Mouse (Mus musculus) limb, embryonic 12.5 days (tissue): Measurements from ENCODE around the gene AC141477.1. TPM values are rescaled to one million over a fixed set of nuclear protein-coding genes. Genes with fewer than 3 reads are reported as not detected.

Source experiments
- ATAC-seq: fragments of 200-750 bp; cut with Nextera tagmentation; 2 replicates; pipeline ENCODE4 v1.8.0; 2017; ENCODE audit warnings: low read depth, moderate TSS enrichment; ENCODE audit not compliant: insufficient number of reproducible peaks, insufficient read depth, low FRiP score, low TSS enrichment
- H3K27ac ChIP-seq: fragments of 300-500 bp; sonication (generic); 2 replicates; pipeline ENCODE4 v1.5.1; 2016; ENCODE audit warnings: mild to moderate bottlenecking, moderate library complexity
- H3K27me3 ChIP-seq: fragments of 300-500 bp; sonication (generic); 2 replicates; pipeline ENCODE4 v1.6.1; 2016; ENCODE audit warnings: mild to moderate bottlenecking, moderate library complexity
- H3K36me3 ChIP-seq: fragments of 300-500 bp; sonication (generic); 2 replicates; pipeline ENCODE4 v1.6.1; 2016; ENCODE audit warnings: mild to moderate bottlenecking, moderate library complexity
- H3K4me1 ChIP-seq: fragments of 300-500 bp; sonication (generic); replicated peaks from 2 replicates; pipeline ENCODE4 v1.6.1; 2016
- H3K4me2 ChIP-seq: fragments of 300-500 bp; sonication (generic); 2 replicates; pipeline ENCODE4 v1.6.1; 2016; ENCODE audit warnings: mild to moderate bottlenecking, moderate library complexity
- H3K4me3 ChIP-seq: fragments of 300-500 bp; sonication (generic); replicated peaks from 2 replicates; pipeline ENCODE4 v1.5.1; 2016; ENCODE audit warnings: mild to moderate bottlenecking
- H3K9ac ChIP-seq: fragments of 300-500 bp; sonication (generic); replicated peaks from 2 replicates; pipeline ENCODE4 v1.6.1; 2016; ENCODE audit warnings: mild to moderate bottlenecking, moderate library complexity
- H3K9me3 ChIP-seq: fragments of 300-500 bp; sonication (generic); 2 replicates; pipeline ENCODE4 v1.6.1; 2016; ENCODE audit warnings: mild to moderate bottlenecking, moderate library complexity
- WGBS: fragments of 180-500 bp; shearing (Covaris S2); methylation state at CpG from one replicate; pipeline ENCODE4 v1.1.7; 2016; 5-methylcytosine and 5-hydroxymethylcytosine counted together
- polyA plus RNA-seq: library from polyadenylated mRNA; unstranded; fragments of >200 nt; fragmentation: Nextera tagmentation; extraction: Ambion mirVana; gene quantifications from 2 replicates; pipeline ENCODE4 v1.2.1, GENCODE M21; 2016

The AC141477.1 gene
- polyA plus RNA-seq, 1 experiment from 2014 or later = not detected

GRCm38 (mm10) chr10:76455289-76455688 is 15.0 kb upstream of the AC141477.1 start:
- H3K4me3 ChIP-seq = no peak overlapping the region
- WGBS = 64% methylated on average over 5 of the region's 5 CpGs
- no peak overlapping the region for H3K9ac ChIP-seq
- ATAC-seq = no peak
- H3K4me2 ChIP-seq = no peak overlapping the region
- no peaks in the 10 kb centered on the region for H3K4me1 ChIP-seq
- no peaks in the 10 kb centered on the region for H3K27me3 ChIP-seq
- no peak overlapping the region for H3K27ac ChIP-seq
- no peaks in the 10 kb centered on the region for H3K36me3 ChIP-seq
- 0 out of 2 replicates have a peak, but pooled peaks cover 3% of the 10 kb centered on the region for H3K9me3 ChIP-seq

GRCm38 (mm10) chr10:76448851-76449250 is 8.6 kb upstream of the AC141477.1 start, which contains the start of gene 2610028H24Rik:
Gene 2610028H24Rik, plus strand, starts transcription at chr10:76449081.
- WGBS = 66% methylated on average over 5 of the region's 5 CpGs
- Histone ChIP-seq H3K36me3 (no peaks in the 10 kb centered on the region), H3K4me2 (no peak within 1 kb of the TSS), H3K27ac (no peak within 1 kb of the TSS), H3K9me3 (no peaks in the 10 kb centered on the region), H3K4me1 (0 out of 2 replicates have a peak, but pooled peaks cover 1% of the 10 kb centered on the region), H3K4me3 (no peak within 1 kb of the TSS), H3K9ac (no peak within 1 kb of the TSS), H3K27me3 (no peaks in the 10 kb centered on the region)
- ATAC-seq = no peak

- Histone ChIP-seq H3K36me3 (no peaks in the 10 kb centered on the region), H3K27ac (no peak overlapping the region), H3K9me3 (no peaks in the 10 kb centered on the region), H3K4me2 (no peak overlapping the region), H3K27me3 (no peaks in the 10 kb centered on the region), H3K9ac (no peak overlapping the region), H3K4me1 (peaks cover 9% of the 10 kb centered on the region), H3K4me3 (no peak overlapping the region)
- ATAC-seq = no peak
- WGBS = 79% methylated on average over 15 of the region's 15 CpGs
Observed at GRCm38 (mm10) chr10:76447406-76448229, 7.4 kb upstream of the AC141477.1 start.

GRCm38 (mm10) chr10:76445996-76446681 is 5.9 kb upstream of the AC141477.1 start:
- 76% methylated on average over 4 of the region's 4 CpGs for WGBS
- Histone ChIP-seq H3K9ac (0 out of 2 replicates have a peak overlapping the region, but pooled peaks have one; percentile 12), H3K4me2 (no peak overlapping the region), H3K4me1 (peaks cover 15% of the 10 kb centered on the region), H3K4me3 (no peak overlapping the region), H3K9me3 (no peaks in the 10 kb centered on the region), H3K27me3 (no peaks in the 10 kb centered on the region), H3K36me3 (no peaks in the 10 kb centered on the region), H3K27ac (no peak overlapping the region)
- no peak for ATAC-seq

- peak within 1 kb of the TSS; percentile 79 for H3K9ac ChIP-seq
- H3K27ac ChIP-seq = peak within 1 kb of the TSS; percentile 94
- H3K4me1 ChIP-seq = peaks cover 17% of the 10 kb centered on the region
- WGBS = under 1% methylated on average over 78 of the region's 78 CpGs
- peak; percentile 99 for ATAC-seq
- H3K4me2 ChIP-seq = peak within 1 kb of the TSS; percentile 74
- peaks cover 26% of the 10 kb centered on the region for H3K36me3 ChIP-seq
- H3K9me3 ChIP-seq = no peaks in the 10 kb centered on the region
- peak within 1 kb of the TSS; percentile 82 for H3K4me3 ChIP-seq
- no peaks in the 10 kb centered on the region for H3K27me3 ChIP-seq
Observed at GRCm38 (mm10) chr10:76442178-76443088, 2.2 kb upstream of the AC141477.1 start, which contains the start of gene Pcnt. Gene Pcnt, minus strand, starts transcription at chr10:76442786.

GRCm38 (mm10) chr10:76439107-76439890 is 945 bp downstream of the AC141477.1 start:
- ATAC-seq = no peak
- peaks cover 57% of the 10 kb centered on the region for H3K36me3 ChIP-seq
- no peaks in the 10 kb centered on the region for H3K27me3 ChIP-seq
- H3K9ac ChIP-seq = no peak overlapping the region
- H3K4me2 ChIP-seq = no peak overlapping the region
- H3K27ac ChIP-seq = no peak overlapping the region
- H3K4me1 ChIP-seq = peaks cover 17% of the 10 kb centered on the region
- H3K9me3 ChIP-seq = no peaks in the 10 kb centered on the region
- WGBS = 89% methylated on average over 9 of the region's 9 CpGs
- no peak overlapping the region for H3K4me3 ChIP-seq

- no peak overlapping the region for H3K27ac ChIP-seq
- ATAC-seq = no peak
- no peaks in the 10 kb centered on the region for H3K27me3 ChIP-seq
- peaks cover 97% of the 10 kb centered on the region for H3K36me3 ChIP-seq
- no peaks in the 10 kb centered on the region for H3K4me1 ChIP-seq
- no peak overlapping the region for H3K9ac ChIP-seq
- H3K4me2 ChIP-seq = no peak overlapping the region
- no peak overlapping the region for H3K4me3 ChIP-seq
- 94% methylated on average over 11 of the region's 11 CpGs for WGBS
- H3K9me3 ChIP-seq = no peaks in the 10 kb centered on the region
Observed at GRCm38 (mm10) chr10:76433925-76434324, 6.3 kb downstream of the AC141477.1 start.

GRCm38 (mm10) chr10:76425674-76426073 is 14.6 kb downstream of the AC141477.1 start:
- H3K27me3 ChIP-seq = no peaks in the 10 kb centered on the region
- 0 out of 2 replicates have a peak, but pooled peaks cover 5% of the 10 kb centered on the region for H3K9me3 ChIP-seq
- H3K4me3 ChIP-seq = no peak overlapping the region
- 96% methylated on average over 7 of the region's 7 CpGs for WGBS
- H3K36me3 ChIP-seq = peaks cover 97% of the 10 kb centered on the region
- H3K4me1 ChIP-seq = no peaks in the 10 kb centered on the region
- no peak for ATAC-seq
- no peak overlapping the region for H3K27ac ChIP-seq
- H3K4me2 ChIP-seq = no peak overlapping the region
- H3K9ac ChIP-seq = no peak overlapping the region

- no peak overlapping the region for H3K4me2 ChIP-seq
- H3K9ac ChIP-seq = no peak overlapping the region
- no peaks in the 10 kb centered on the region for H3K27me3 ChIP-seq
- no peak overlapping the region for H3K27ac ChIP-seq
- H3K4me3 ChIP-seq = no peak overlapping the region
- WGBS = 95% methylated on average over 12 of the region's 12 CpGs
- no peak for ATAC-seq
- no peaks in the 10 kb centered on the region for H3K9me3 ChIP-seq
- H3K4me1 ChIP-seq = no peaks in the 10 kb centered on the region
- H3K36me3 ChIP-seq = peaks cover 97% of the 10 kb centered on the region
Observed at GRCm38 (mm10) chr10:76416811-76417210, 23.4 kb downstream of the AC141477.1 start.

- Histone ChIP-seq H3K4me1 (no peaks in the 10 kb centered on the region), H3K27me3 (no peaks in the 10 kb centered on the region), H3K27ac (no peak overlapping the region), H3K9me3 (no peaks in the 10 kb centered on the region), H3K4me2 (no peak overlapping the region), H3K36me3 (peaks cover 91% of the 10 kb centered on the region), H3K4me3 (no peak overlapping the region), H3K9ac (no peak overlapping the region)
- WGBS = 93% methylated on average over 10 of the region's 10 CpGs
- ATAC-seq = no peak
Observed at GRCm38 (mm10) chr10:76408520-76408919, 31.7 kb downstream of the AC141477.1 start.
